Mouse (Mus musculus): ENCODE data around the gene Sncb. TPM values are rescaled to one million over a fixed set of nuclear protein-coding genes. Genes with fewer than 3 reads are reported as not detected.
A peak's percentile ranks its signal among the peaks of the same experiment; 100 is the strongest.

Gene Sncb
- polyA plus RNA-seq, 1 experiment: 0.22 TPM

DNA sequence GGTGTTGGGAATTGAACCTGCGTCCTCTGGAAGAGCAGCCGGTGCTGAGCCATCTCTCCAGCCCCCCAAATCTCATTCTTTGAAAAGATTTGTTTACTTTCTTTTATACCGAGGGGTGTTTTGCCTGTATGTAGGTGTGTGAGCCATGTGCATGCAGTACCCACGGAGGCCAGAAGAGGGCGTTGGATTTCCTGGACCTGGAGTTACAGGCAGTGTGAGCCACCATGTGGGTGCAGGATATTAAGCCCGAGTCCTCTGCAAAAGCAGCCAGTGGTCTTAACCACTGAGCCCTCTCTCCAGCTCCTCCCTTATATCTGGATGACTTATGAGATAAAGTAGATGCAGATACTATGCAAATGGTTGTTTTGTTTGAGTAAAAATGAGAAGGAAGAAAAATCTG is 36.6 kb upstream of the Sncb start:
- no peak overlapping the region for H3K4me3 ChIP-seq (ENCODE audit: extremely low read depth, insufficient read depth, insufficient read length)
- no peaks in the 10 kb centered on the region for H3K27me3 ChIP-seq (ENCODE audit: control insufficient read depth, insufficient read depth, low read length)
- no peak for TF ChIP-seq POLR2A (IDR thresholded peaks at IDR 0.05; ENCODE audit: low read depth, low read length)
- TF ChIP-seq CTCF (IDR thresholded peaks at IDR 0.05; ENCODE audit: extremely low read depth, insufficient read depth, insufficient read length, insufficient replicate concordance): no peak
- DNase-seq (ENCODE audit: low read depth in 1 of 2, low spot score in 2 of 2): no peak
- H3K27ac ChIP-seq (ENCODE audit: insufficient read depth, low read length): no peak overlapping the region
- H3K4me1 ChIP-seq (ENCODE audit: control insufficient read depth, insufficient read depth, insufficient read length): no peaks in the 10 kb centered on the region
- WGBS: 84% methylated on average over 6 of the region's 6 CpGs
- no peaks in the 10 kb centered on the region for H3K36me3 ChIP-seq (ENCODE audit: control insufficient read depth, insufficient read depth, low read length)

DNA sequence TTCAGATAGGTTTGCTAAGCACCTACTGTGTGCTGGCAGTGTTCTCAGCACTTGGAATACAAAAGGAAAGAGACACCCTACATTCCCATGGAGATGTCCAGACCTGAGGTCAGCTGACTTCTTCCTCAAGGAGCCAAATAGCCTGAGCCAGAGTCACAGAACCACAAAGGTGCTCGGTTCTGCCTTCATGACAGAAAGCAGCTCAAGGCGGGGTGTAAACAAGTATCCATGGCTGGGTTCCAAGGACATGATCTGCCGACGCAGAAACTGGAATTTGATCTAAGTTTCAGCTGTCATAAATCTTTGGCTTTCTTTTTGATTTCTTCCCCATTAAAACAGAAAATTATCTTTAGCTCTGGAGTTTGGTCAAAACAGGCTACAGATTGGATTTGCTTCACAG is 33.8 kb upstream of the Sncb start:
- no peak overlapping the region for H3K4me3 ChIP-seq (ENCODE audit: extremely low read depth, insufficient read depth, insufficient read length)
- no peak overlapping the region for H3K27ac ChIP-seq (ENCODE audit: insufficient read depth, low read length)
- TF ChIP-seq CTCF (IDR thresholded peaks at IDR 0.05; ENCODE audit: extremely low read depth, insufficient read depth, insufficient read length, insufficient replicate concordance) (no peak), POLR2A (IDR thresholded peaks at IDR 0.05; ENCODE audit: low read depth, low read length) (no peak)
- DNase-seq (ENCODE audit: low read depth in 1 of 2, low spot score in 2 of 2): no peak
- no peaks in the 10 kb centered on the region for H3K36me3 ChIP-seq (ENCODE audit: control insufficient read depth, insufficient read depth, low read length)
- no peaks in the 10 kb centered on the region for H3K27me3 ChIP-seq (ENCODE audit: control insufficient read depth, insufficient read depth, low read length)
- no peaks in the 10 kb centered on the region for H3K4me1 ChIP-seq (ENCODE audit: control insufficient read depth, insufficient read depth, insufficient read length)
- 69% methylated on average over 4 of the region's 4 CpGs for WGBS

DNA sequence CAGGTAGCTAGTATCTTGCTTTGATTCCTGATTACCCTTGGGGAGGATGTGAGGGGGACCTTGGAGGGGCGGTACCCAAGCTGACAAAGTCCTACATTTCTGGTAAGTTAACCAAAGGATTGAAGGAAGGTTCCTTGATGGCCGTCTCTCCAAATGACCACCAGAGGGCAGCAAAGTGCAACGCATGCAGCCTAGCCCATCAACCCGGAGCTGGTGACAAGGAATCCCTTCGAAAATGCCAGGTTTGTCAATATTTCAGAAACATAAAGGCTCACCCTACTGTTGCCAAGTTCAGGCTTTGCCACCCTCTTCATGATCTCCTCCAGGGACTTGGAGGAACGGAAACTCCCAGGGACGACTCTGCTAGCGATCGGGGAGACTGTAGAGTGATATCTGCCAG is 33.3 kb upstream of the Sncb start:
- peak; percentile 29 to 47 for DNase-seq (ENCODE audit: low read depth in 1 of 2, low spot score in 2 of 2)
- no peaks in the 10 kb centered on the region for H3K27me3 ChIP-seq (ENCODE audit: control insufficient read depth, insufficient read depth, low read length)
- no peaks in the 10 kb centered on the region for H3K4me1 ChIP-seq (ENCODE audit: control insufficient read depth, insufficient read depth, insufficient read length)
- no peak overlapping the region for H3K4me3 ChIP-seq (ENCODE audit: extremely low read depth, insufficient read depth, insufficient read length)
- H3K27ac ChIP-seq (ENCODE audit: insufficient read depth, low read length): no peak overlapping the region
- no peak for TF ChIP-seq POLR2A (IDR thresholded peaks at IDR 0.05; ENCODE audit: low read depth, low read length)
- TF ChIP-seq CTCF (IDR thresholded peaks at IDR 0.05; ENCODE audit: extremely low read depth, insufficient read depth, insufficient read length, insufficient replicate concordance): peak; percentile 88; the same call in 1 of the 2 replicates
- H3K36me3 ChIP-seq (ENCODE audit: control insufficient read depth, insufficient read depth, low read length): no peaks in the 10 kb centered on the region
- 23% methylated on average over 9 of the region's 9 CpGs for WGBS

DNA sequence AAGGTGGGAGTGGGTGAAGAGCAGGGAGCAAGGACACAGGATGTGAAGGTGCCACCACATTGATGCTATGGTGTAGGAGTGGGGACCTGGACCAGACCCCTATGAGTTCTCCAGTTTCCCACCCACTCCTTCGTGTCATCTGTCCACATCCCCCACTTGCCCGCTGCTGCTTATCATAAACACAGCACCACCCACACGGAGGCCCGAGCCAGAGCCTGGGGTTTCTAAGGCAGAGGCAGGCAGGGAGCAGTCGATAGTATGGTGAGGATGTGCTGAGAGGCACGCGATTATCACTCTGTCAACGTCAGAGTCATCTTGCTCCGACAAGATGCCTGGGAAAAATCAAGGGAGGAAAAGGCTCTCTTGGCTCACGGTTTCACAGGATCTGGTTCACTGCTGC is 32.3 kb upstream of the Sncb start:
- Histone ChIP-seq H3K27me3 (ENCODE audit: control insufficient read depth, insufficient read depth, low read length) (no peaks in the 10 kb centered on the region), H3K4me3 (ENCODE audit: extremely low read depth, insufficient read depth, insufficient read length) (no peak overlapping the region), H3K4me1 (ENCODE audit: control insufficient read depth, insufficient read depth, insufficient read length) (no peaks in the 10 kb centered on the region), H3K36me3 (ENCODE audit: control insufficient read depth, insufficient read depth, low read length) (no peaks in the 10 kb centered on the region), H3K27ac (ENCODE audit: insufficient read depth, low read length) (no peak overlapping the region)
- TF ChIP-seq CTCF (IDR thresholded peaks at IDR 0.05; ENCODE audit: extremely low read depth, insufficient read depth, insufficient read length, insufficient replicate concordance) (no peak), POLR2A (IDR thresholded peaks at IDR 0.05; ENCODE audit: low read depth, low read length) (no peak)
- WGBS: 75% methylated on average over 10 of the region's 10 CpGs
- no peak for DNase-seq (ENCODE audit: low read depth in 1 of 2, low spot score in 2 of 2)

DNA sequence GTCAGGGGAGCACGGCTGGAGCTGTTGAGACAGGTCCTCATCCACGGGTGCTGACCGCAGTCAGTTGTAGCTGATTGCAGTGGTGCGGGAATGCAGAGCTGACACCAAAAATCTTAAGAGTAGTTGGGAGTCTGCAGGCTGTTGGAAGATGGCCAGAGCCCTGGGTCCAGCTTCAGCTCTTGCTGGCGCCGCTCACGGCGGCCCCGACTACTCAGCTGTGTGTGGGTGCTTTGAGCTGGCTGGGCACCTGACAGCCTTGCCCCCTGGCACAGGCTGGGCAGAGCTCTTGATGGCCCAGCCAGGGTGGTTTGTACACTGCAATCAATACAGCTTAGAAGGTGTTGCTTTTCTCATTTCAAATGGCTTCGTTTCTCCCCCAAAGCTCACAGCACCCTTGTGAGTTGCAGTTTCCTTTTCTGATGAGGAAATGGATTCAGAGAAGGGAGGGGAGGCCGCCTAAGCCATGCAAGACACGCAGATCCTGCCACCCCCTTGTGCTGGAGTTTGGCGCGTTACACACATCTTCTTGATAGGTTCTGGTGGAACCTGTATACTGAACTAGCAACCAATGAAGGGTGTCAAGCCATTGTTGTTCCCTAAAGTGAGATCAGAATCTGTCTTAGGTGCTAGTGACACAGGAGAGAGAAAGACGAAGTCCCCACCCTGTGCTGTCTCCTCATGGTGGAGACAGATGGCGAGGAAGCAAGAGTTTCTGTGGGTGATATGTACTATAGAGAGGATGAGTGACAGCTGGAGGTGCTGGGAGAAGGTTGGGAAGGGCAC is 31.7 kb upstream of the Sncb start:
- 70% methylated on average over 16 of the region's 16 CpGs for whole genome bisulfite sequencing
- Histone ChIP-seq H3K27me3 (ENCODE audit: control insufficient read depth, insufficient read depth, low read length) (no peaks in the 10 kb centered on the region), H3K4me3 (ENCODE audit: extremely low read depth, insufficient read depth, insufficient read length) (no peak overlapping the region), H3K4me1 (ENCODE audit: control insufficient read depth, insufficient read depth, insufficient read length) (no peaks in the 10 kb centered on the region), H3K36me3 (ENCODE audit: control insufficient read depth, insufficient read depth, low read length) (no peaks in the 10 kb centered on the region), H3K27ac (ENCODE audit: insufficient read depth, low read length) (no peak overlapping the region)
- TF ChIP-seq POLR2A (IDR thresholded peaks at IDR 0.05; ENCODE audit: low read depth, low read length) (no peak), CTCF (IDR thresholded peaks at IDR 0.05; ENCODE audit: extremely low read depth, insufficient read depth, insufficient read length, insufficient replicate concordance) (no peak)
- DNase-seq (ENCODE audit: low read depth in 1 of 2, low spot score in 2 of 2): no peak

DNA sequence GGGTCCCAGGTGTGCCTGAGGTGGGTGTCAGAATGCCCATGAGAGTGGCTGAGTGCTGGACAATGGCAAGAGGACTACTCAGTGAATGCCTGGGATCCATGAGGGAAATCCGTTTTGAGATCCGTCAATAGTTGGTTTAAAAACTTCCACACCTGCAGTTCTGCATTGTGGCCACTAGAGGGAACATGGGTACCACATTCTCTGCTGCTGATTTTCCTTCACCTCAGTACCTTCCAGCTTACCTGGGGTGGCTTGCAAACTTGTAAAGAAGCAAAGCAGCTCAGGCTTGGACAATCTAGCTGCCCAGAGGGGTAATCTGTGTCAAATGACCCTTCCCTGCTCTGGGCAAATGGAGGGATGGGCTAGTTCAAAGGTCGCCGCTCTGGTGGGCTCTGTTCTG is 31.0 kb upstream of the Sncb start:
- WGBS: 50% methylated on average over 4 of the region's 4 CpGs
- peak; percentile 67; the same call in 1 of the 2 replicates for TF ChIP-seq CTCF (IDR thresholded peaks at IDR 0.05; ENCODE audit: extremely low read depth, insufficient read depth, insufficient read length, insufficient replicate concordance)
- no peak for TF ChIP-seq POLR2A (IDR thresholded peaks at IDR 0.05; ENCODE audit: low read depth, low read length)
- Histone ChIP-seq H3K4me1 (ENCODE audit: control insufficient read depth, insufficient read depth, insufficient read length) (no peaks in the 10 kb centered on the region), H3K27ac (ENCODE audit: insufficient read depth, low read length) (no peak overlapping the region), H3K36me3 (ENCODE audit: control insufficient read depth, insufficient read depth, low read length) (no peaks in the 10 kb centered on the region), H3K4me3 (ENCODE audit: extremely low read depth, insufficient read depth, insufficient read length) (no peak overlapping the region), H3K27me3 (ENCODE audit: control insufficient read depth, insufficient read depth, low read length) (no peaks in the 10 kb centered on the region)
- no peak for DNase-seq (ENCODE audit: low read depth in 1 of 2, low spot score in 2 of 2)

DNA sequence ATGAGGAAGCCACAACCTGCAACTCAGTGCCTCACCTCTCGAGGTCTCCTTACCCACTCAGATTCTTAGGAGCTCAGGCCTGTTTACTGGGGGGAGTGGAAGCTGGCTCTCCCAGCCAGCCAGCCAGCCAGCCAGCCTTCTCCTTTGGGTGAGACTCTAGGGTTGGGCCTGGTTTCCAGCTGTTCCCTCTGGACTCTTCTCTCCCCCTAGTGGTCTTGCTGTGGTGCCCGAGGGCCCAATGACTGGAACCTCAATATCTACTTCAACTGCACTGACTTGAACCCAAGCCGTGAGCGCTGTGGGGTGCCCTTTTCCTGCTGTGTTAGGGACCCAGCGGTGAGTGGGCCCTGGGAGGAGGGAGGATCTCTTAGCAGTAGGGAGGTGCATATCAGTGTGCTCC is 28.4 kb upstream of the Sncb start:
- H3K27me3 ChIP-seq (ENCODE audit: control insufficient read depth, insufficient read depth, low read length): peaks cover under 1% of the 10 kb centered on the region; the same call in 1 of the 2 replicates
- no peak overlapping the region for H3K4me3 ChIP-seq (ENCODE audit: extremely low read depth, insufficient read depth, insufficient read length)
- TF ChIP-seq CTCF (IDR thresholded peaks at IDR 0.05; ENCODE audit: extremely low read depth, insufficient read depth, insufficient read length, insufficient replicate concordance) (no peak), POLR2A (IDR thresholded peaks at IDR 0.05; ENCODE audit: low read depth, low read length) (no peak)
- 40% methylated on average over 5 of the region's 5 CpGs for WGBS
- peaks cover 4% of the 10 kb centered on the region; the same call in 1 of the 2 replicates for H3K4me1 ChIP-seq (ENCODE audit: control insufficient read depth, insufficient read depth, insufficient read length)
- no peak overlapping the region for H3K27ac ChIP-seq (ENCODE audit: insufficient read depth, low read length)
- no peaks in the 10 kb centered on the region for H3K36me3 ChIP-seq (ENCODE audit: control insufficient read depth, insufficient read depth, low read length)
- no peak for DNase-seq (ENCODE audit: low read depth in 1 of 2, low spot score in 2 of 2)
